Mouse (Mus musculus) forebrain, embryonic 15.5 days (tissue): ENCODE data around the gene Spata48. TPM values are rescaled to one million over a fixed set of nuclear protein-coding genes. Genes with fewer than 3 reads are reported as not detected.

Source experiments
- polyA plus RNA-seq: library from polyadenylated mRNA; unstranded; fragments of >200 nt; fragmentation: Nextera tagmentation; extraction: Ambion mirVana; gene quantifications from 2 replicates; pipeline ENCODE4 v1.2.1, GENCODE M21; 2015

The Spata48 gene
- polyA plus RNA-seq, 1 experiment from 2014 or later = 0.43 TPM

Other genes starting within 250 kb of the Spata48 start
- gene Zpbp, start 314 bp downstream of the Spata48 start, polyA plus RNA-seq = 0.49 and 0.51 TPM in 2 replicates
- gene 4930512M02Rik, start 165.7 kb downstream of the Spata48 start, polyA plus RNA-seq = not detected in 2 replicates
- gene Ikzf1, start 222.9 kb downstream of the Spata48 start, polyA plus RNA-seq = 2.4 and 2.8 TPM in 2 replicates